Mouse (Mus musculus) lung, adult 2 months (tissue): ENCODE measurements around the gene Syt13.

Experiments used
- CTCF ChIP-seq: fragments of 200-500 bp; IDR thresholded peaks from 2 replicates; pipeline ENCODE4 v1.5.1; 2011; ENCODE audit warnings: mild to moderate bottlenecking, low read length, control low read depth; ENCODE audit not compliant: insufficient read depth
- POLR2A ChIP-seq: fragments of 200-500 bp; IDR thresholded peaks from 2 replicates; pipeline ENCODE4 v1.6.1; 2011; ENCODE audit warnings: low read depth, mild to moderate bottlenecking, control low read depth, low read length, borderline replicate concordance; ENCODE audit errors: extremely low read depth

DNA sequence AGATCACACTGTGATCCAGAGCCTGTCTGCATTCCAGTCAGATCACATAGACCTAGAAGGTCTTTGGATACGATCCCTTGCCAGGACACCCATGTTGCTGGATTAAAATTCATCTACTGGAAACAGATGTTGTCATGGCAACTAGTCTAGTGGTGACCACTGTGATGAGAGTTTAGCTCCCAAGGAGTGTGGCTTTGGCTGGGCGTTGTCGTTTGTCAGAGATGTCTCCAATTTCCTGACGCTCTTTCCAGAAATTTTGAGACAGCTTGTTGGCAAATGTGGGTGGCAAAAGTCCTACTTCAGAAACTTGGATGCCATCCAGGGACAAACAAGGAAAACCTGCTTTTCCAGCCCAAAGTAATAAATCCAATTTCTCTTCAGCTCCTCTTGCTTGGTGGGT lies 43.7 kb downstream of the Syt13 start:
- no peak for TF ChIP-seq CTCF
- no peak for TF ChIP-seq POLR2A
